Mouse (Mus musculus) regulatory T cell (primary cell): ENCODE measurements around the gene Slc12a1.

Experiments
- in situ Hi-C: fragments of 300-600 bp; cut with MboI, MseI; formaldehyde crosslinking; loops from one replicate; pipeline ENCODE4 v1.15.1; 2025; ENCODE audit warnings: high pct_unique_total_duplicates

The Slc12a1 gene

DNA sequence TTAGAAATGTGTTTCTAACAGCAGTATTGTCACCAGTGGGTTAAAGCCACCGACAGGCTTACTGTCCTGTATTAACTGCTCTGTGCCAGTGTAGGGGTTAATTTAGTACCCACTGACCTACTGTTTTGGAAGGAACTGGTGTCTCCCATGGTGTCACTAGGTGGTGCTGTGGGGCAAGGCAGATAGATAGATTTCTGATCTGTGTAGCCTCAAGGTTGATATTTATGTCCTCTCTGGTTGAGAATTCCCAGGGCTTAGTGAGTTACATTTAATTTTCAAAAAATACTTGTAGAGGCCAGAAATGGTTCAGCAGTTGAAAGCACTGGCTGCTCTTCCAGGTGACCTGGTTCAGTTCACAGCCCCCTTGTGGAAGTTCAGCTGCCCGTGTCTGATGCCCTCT lies 100.0 kb downstream of the Slc12a1 start:
- in situ Hi-C loops = no loop called here

DNA sequence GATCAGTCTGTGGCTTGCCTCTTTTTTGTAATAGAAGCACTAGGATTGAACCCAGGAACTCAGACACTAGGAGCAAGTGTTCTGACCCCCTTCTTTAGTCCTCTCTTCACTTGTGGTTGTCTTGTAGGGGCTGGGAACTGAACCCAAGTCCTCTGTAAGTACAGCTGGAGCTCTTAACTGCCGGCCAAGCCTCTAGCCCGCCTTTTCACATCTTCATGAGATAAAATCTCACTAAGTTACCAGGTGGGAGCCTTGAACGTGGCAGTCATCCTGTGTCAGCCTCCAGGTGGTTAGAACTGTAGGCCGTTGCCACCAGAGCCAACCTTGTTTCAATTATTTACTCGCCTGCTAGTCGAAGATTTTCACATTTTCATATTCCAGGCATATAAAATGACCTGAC lies 101.4 kb downstream of the Slc12a1 start:
- in situ Hi-C loops = no loop called here

DNA sequence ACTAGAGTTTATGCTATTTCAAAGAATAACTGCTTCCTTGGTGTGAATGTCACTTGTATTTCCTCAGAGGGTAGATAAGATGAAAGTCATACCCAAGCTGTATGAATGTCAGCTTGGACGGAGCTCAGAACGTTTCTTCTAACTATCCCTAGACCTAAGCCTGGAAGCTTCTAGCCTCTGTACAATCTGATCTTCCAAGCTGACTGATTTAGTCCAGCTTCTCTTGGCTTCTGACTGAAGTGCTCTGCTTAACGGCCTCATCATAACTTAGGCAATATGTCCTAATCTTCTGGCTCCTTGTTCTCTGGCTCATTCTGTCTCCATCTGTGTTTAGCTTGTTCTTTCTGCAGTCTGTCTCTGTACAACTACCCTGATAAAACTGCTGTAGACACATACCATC lies 102.3 kb downstream of the Slc12a1 start:
- in situ Hi-C loops = no loop called here

DNA sequence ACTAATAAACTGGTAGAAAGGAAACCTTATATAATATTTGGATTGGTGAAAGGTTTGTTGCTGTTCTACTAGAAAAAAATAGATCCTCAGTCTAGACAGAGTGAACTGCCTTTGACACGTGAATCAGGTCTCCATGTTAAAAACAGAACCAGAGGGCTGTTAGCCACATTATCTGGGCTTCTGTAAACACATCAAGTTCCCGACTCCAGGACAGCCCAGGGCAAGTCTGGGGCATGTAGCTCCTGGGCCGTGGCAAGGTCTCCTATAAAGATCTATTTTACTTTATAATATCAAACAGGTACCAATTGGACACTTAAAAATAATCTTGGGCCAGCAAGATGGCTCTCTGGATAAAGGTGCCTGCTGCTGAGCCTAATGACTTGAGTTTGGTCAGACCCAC lies 103.6 kb downstream of the Slc12a1 start:
- in situ Hi-C loops = no loop called here

- in situ Hi-C loops = no loop called here
Observed at GRCm38 (mm10) chr2:125259230-125260120, 107.2 kb downstream of the Slc12a1 start.

DNA sequence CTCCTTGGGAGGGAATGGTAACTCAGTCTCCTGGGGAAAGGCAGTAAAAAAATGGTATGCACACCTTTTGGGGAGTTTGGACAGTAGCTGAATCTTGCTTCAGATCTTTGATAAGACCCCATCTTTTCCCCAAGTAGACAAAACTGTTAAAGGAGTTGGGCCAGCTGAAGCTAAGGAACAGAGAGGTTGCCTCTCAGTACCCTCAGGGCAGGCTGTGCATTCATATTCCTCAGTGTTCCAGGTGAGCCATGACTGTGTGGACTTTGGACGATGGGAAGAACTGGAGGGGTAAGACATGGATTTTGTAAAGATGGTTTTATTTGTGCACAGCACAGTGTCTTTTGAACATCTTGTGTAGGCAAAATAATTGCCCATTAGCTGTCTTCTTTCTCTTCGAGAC lies 108.0 kb downstream of the Slc12a1 start:
- in situ Hi-C loops = no loop called here

- in situ Hi-C loops = no loop called here
Observed at GRCm38 (mm10) chr2:125263056-125263455, 110.8 kb downstream of the Slc12a1 start.

DNA sequence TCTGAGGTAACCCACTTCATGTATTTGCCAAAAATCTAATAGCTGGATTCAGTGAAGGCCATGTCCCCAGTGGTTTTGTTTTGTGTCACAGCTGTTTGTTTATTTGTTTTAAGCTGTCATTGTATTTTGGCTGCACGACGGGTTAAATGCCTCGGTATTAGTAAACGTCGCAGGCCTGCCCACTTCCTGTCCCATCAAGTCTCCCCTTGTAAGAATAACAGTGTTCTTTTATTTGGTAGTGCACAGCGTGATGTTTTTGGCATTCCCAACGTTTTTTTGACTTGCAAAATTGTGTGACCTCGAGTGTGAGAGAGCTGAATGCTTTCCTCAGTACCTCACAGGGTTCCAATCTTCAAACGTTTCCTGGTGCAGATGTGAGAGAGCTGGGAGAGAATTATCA lies 111.4 kb downstream of the Slc12a1 start:
- in situ Hi-C loops = no loop called here

- in situ Hi-C loops = no loop called here
Observed at GRCm38 (mm10) chr2:125268876-125269275, 116.6 kb downstream of the Slc12a1 start.

DNA sequence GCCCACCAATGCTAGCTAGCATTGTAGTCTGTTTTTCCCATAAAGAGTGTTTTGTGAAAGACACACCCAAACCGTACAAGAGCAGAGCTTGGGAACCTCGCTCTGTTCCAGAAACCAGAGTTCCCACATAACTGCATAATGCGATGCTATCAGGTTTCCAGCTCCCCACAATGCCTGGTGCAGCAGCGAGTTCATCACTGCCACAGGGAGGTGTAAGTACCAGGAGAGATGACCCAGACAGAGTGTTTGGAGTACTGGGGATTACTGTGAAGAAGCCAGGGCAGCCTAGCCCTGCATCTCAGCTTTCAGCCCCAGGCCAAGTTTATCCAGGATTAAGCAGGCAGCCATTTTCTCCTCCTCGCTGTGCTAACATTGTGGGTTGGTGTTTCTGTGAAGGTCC lies 123.3 kb downstream of the Slc12a1 start:
- in situ Hi-C loops = no loop called here

DNA sequence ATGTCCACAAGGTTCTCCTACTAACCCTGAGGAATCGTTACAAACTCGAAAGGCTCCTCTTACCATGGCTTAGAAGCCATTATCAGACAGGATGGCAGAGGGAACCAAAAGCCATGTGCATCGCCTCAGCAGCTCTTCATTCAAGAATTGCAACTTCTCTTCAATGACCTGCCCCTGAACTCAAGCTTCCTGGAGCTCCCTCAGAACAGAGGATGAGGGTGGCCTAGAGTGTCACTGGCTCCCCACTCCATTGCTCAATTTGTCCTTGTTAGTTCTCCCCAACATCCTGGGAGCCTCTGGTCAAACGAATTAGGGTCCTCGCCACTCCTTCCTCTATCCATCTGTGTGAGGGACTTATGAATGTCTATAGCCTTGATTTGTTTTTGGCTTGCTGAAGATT lies 124.4 kb downstream of the Slc12a1 start:
- in situ Hi-C loops = no loop called here

DNA sequence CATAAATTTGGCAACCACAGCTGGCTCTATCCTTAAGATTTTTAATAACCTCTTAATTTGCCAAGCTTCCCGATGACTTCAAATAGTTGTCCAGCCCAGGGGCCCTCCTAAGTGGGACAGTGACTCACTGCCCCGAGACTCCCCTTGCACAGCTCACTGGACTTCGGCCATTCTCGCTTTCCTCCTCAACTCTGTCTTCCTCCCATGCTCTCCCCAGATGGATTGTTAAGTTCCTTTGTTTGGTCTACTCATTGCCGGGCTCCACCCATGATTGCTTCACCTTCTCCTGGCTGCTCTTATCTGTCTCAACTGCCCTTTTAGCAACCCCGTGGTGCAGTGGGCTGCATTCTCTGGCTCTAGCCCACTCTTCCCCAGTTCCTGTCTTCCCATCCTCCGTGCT lies 126.2 kb downstream of the Slc12a1 start:
- in situ Hi-C loops = no loop called here
